Mouse (Mus musculus): ENCODE results near the gene Tmem184b.

Tmem184b gene

DNA sequence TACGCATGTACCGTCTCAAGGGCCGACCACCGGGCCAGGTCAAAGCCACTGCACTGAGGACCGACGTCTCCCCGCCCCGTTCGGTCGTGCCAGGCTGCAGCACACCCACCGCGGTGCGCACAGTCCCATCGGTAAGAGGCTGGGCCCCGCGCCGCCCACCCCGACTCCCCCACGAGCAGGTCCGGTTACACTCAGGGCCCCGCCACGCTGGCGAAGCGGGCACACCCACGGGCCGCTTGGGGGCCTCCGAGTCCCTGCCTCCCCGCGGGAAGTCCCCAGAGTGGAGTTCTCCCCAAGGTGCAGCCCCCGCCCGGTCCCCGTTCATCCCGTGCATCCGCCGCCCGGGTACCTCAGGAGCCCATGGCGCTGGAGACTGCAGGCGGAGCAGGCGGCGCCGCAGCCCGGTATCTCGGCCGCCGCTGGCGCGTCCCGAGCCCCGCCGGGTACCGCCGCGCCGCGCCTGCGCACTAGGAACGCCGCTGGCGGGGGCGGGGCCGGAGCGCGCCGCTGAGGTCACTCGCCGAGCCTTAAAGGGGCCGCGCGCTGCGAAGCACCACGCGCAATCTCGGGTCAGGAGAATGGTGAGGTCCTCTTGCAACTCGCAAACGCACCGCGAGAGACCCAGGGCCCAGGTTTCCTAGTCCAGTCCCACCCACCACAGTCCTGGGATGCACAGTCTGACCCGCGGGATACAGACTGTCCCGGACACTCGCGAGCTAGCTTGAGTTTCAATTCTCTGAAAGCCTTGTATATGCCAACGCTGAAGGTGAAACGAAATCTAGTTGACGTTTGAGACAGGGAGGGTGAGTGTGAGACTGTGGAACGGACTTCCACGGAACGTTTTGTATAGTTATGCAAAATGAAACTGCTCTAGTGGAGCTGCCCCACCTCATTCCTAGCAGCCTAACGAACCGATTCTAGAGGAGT is at the start of gene Tmem184b:
Gene Tmem184b (minus strand): TSS at position 734 of the 927 bp plus-strand sequence.
- peak; percentile 91 for DNase-seq (ENCODE audit: low spot score)

GRCm38 (mm10) chr15:79448041-79448440 is 44.7 kb upstream of the Tmem184b start:
- no peak for DNase-seq (ENCODE audit: low spot score)

GRCm38 (mm10) chr15:79445786-79446654 is 42.7 kb upstream of the Tmem184b start:
- no peak for DNase-seq (ENCODE audit: low spot score)

DNA sequence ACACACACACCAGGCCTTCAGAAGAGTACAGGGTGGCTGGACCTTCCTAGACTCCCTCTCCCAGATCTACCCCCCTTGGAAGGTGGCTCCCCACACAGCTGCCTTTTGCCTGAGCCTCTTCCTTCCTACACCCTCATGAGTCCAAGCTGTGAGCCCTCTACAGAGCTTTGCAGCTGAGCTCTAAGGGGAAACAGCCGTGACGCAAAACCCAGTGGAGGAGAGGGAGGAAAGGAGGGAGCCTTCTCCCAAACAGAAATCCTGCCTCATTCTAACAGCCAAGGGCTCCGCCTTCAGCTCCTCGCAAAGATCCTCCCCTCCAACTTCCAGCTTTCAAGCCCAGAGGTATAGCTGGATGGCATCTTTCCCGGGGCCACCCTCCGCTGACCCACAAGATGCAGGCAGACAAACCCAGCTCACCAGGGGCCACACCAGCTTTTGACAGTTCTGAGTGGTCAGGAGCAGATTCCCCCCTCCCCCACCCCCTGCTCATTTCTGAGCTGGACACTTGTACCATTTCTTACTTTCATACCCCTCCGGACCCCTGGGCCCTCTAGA is 40.6 kb upstream of the Tmem184b start:
- DNase-seq (ENCODE audit: low spot score) = no peak

GRCm38 (mm10) chr15:79442961-79443518 is 39.7 kb upstream of the Tmem184b start:
- no peak for DNase-seq (ENCODE audit: low spot score)

GRCm38 (mm10) chr15:79442257-79442611 is 38.9 kb upstream of the Tmem184b start:
- no peak for DNase-seq (ENCODE audit: low spot score)

DNA sequence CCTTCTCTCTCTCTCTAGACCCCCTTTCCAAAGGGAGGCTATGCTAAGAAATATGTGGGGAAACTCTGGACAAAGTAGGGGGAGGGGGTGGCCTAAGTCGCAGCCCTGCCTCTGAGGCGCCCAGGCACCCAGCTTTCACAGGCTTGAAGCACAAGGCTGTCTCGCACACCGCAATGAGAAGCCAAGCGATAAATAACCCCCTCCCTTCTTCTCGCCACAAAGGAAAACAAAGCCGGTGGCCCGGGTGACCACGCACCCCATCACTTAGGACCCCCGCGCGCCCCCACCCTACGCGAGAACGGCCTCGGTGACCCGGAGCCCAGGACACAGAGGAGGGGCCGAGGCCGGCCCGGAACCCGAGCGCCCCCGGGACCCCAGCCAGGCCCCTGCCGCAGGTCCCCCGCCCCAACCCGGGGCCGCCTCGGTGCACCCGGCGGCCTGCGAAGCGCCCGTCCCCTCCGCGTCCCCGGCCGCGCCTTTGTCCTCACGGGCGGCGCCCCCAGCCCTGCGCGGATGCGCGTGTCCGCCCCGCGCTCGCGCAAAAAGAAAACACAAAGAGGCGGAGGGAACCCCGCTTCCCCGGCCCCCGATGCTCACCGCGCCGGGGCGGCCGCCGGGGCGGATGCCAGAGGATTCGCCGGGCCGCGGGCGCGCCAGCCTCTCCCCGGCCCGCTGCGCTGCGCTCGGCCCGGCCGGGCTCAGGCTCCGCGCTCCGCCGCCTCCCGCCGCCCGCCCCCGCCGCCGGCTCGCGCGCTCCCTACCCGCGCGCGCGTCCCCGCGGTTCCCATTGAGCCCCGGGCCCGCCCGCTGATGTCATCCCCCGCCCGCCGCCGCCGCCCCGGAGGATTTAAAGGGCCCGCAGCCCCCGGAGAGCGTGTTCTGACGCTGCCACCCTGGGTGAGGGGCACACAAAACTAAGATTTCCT is 38.2 kb upstream of the Tmem184b start:
- DNase-seq (ENCODE audit: low spot score) = peak; percentile 89

DNA sequence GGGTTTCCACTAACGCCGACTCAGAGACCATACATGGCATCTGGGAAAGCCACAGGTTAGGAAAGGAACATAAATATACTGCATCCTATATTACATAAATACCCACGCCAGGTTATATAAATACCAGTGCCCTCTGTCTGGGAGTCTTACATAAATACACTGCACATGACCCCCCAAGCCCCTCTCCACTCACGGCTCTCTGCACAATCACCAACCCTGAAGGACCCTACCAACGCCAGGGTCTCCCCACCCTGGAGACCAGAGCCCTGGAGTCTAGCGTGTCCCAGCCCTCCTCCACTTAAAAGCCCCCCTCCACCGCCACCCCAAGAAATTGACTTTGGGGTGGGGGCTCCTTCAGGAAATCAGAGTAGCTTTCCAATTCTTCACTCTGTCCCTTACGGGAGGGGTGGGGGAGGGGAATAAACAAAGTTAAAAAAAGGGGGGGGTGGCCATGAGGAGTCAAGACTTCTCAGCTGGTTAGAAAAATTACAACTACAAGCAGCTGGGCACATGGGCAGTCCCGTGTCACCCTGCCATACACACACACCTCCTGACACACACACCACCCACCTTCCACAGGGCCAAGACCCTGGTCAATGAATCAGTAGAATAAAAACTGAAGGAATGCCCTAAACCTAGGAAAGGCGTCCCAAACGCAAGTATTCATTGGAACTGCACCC is 37.4 kb upstream of the Tmem184b start:
- no peak for DNase-seq (ENCODE audit: low spot score)

GRCm38 (mm10) chr15:79440223-79440622 is 36.9 kb upstream of the Tmem184b start:
- peak; percentile 60 for DNase-seq (ENCODE audit: low spot score)

DNA sequence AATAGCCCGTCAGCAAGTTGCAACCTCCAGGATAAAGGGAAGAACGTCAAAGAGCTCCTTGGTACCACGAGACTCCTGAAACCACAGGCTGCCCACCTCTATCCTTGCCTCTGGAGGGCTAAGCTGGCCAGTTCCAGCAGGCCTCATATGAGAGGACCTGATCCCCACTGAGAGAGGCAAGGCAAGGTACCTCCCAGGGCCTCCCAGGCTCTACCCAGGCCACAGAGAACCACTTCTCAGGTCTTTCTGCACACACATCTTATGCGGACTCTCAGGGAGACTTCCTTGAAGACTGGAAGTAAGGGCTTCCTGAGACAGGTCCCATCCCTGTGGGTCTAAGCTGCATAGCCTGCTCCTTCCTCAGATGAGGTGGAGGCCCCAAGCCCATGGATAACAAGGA is 36.0 kb upstream of the Tmem184b start:
- DNase-seq (ENCODE audit: low spot score) = no peak

DNA sequence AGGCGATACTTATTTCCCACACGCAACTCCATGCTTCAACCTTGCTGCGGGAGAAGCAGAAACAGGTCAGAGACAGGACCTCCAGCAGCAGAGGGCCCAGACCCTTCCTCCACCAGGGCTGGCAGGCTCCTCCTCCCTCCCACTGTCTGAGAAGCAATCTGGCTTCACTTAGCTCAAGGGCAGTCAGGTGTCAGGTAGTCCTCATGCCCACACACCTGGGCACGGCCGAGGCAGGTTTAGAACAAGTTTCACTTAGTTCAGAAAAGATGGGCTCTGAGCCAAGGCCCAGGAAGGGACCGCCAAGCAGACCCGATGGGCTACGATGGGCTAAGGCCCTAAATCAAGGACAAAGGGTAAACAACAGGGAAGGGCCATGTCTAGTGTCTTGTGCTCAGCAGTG is 35.4 kb upstream of the Tmem184b start:
- no peak for DNase-seq (ENCODE audit: low spot score)

GRCm38 (mm10) chr15:79438209-79438810 is 34.9 kb upstream of the Tmem184b start:
- DNase-seq (ENCODE audit: low spot score) = no peak

GRCm38 (mm10) chr15:79437541-79438208 is 34.3 kb upstream of the Tmem184b start:
- no peak for DNase-seq (ENCODE audit: low spot score)

DNA sequence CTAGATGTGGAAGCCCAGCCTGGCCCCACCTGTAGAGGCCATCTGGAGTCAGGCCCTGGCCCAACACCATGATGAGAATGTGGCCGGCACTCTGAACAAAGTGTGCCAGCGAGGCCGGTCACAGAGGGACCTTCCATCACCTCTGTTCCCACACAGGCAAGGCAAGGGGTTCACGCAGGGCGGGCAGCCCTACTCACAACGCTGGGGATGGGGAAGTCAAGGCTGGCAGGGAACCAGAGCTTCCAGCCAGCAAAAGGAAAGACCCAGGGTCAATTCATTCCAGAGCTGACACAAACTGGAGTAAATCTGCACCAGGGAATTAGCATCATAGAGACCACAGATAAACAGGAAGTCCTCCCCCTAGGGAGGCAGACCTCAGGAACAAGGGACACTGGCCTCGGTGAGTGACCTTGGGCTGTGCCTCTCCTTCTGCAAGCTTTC is 33.1 kb upstream of the Tmem184b start:
- DNase-seq (ENCODE audit: low spot score) = no peak

GRCm38 (mm10) chr15:79435191-79435671 is 31.9 kb upstream of the Tmem184b start:
- no peak for DNase-seq (ENCODE audit: low spot score)

- DNase-seq (ENCODE audit: low spot score) = no peak
These were observed 29.5 kb upstream of the Tmem184b start for GRCm38 (mm10) chr15:79432892-79433291.

DNA sequence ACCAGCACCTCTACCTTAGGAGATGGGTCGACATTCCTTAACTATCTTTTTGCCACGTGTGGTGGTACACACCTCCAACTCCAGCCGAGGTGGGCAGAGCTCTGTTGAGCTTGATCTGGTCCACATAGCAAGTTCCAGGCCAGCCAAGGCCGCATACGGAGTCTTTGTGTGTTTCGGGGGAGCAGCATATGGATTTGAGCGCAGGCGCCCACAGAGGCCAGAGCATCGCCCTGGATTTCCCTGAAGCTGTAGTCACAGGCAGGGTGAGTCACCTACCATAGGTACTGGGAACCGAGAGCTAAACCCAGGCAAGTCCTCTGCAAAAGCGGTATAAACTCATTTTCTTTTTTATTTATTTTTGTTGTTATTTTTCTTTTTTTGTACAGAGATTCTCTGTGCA is 29.0 kb upstream of the Tmem184b start:
- no peak for DNase-seq (ENCODE audit: low spot score)

GRCm38 (mm10) chr15:79431925-79432324 is 28.6 kb upstream of the Tmem184b start:
- DNase-seq (ENCODE audit: low spot score) = no peak

GRCm38 (mm10) chr15:79430461-79431000 is 27.2 kb upstream of the Tmem184b start:
- DNase-seq (ENCODE audit: low spot score) = no peak

All from testis, postnatal 10 days (tissue).